Mouse (Mus musculus) ES-Bruce4 (cell line): ENCODE measurements at regions not wholly inside any gene's neighbourhood (a gene's known extent, or its start where the extent isn't known, plus 50 kb on each side); places are given as distances from the start of the nearest gene placed in this dataset.

Experiments used
- H3K27ac ChIP-seq: 2 replicates; pipeline ENCODE4 v1.5.1; 2012; ENCODE audit warnings: low read length, inconsistent platforms; ENCODE audit not compliant: insufficient read depth
- H3K27me3 ChIP-seq: 2 replicates; pipeline ENCODE4 v1.6.1; 2012; ENCODE audit warnings: mild to moderate bottlenecking, low read length, inconsistent platforms; ENCODE audit not compliant: control insufficient read depth, poor library complexity, insufficient read depth, severe bottlenecking
- H3K36me3 ChIP-seq: 2 replicates; pipeline ENCODE4 v1.6.1; 2012; ENCODE audit warnings: inconsistent platforms, mild to moderate bottlenecking, low read length, moderate library complexity; ENCODE audit not compliant: control insufficient read depth, poor library complexity, insufficient read depth, severe bottlenecking
- H3K4me1 ChIP-seq: one replicate; pipeline ENCODE4 v1.8.1; 2011; ENCODE audit warnings: low read length; ENCODE audit not compliant: control insufficient read depth, insufficient read depth
- H3K4me3 ChIP-seq: 2 replicates; pipeline ENCODE4 v1.5.1; 2011; ENCODE audit warnings: low read depth, mild to moderate bottlenecking, low read length
- H3K9ac ChIP-seq: 2 replicates; pipeline ENCODE4 v1.6.1; 2012; ENCODE audit warnings: low read depth, mild to moderate bottlenecking, inconsistent platforms; ENCODE audit not compliant: poor library complexity, severe bottlenecking
- H3K9me3 ChIP-seq: replicated peaks from 2 replicates; pipeline ENCODE4 v1.6.1; 2012; ENCODE audit warnings: mild to moderate bottlenecking, low read length, inconsistent platforms; ENCODE audit not compliant: control insufficient read depth, poor library complexity, insufficient read depth, severe bottlenecking
- CTCF ChIP-seq: IDR thresholded peaks from one replicate; pipeline ENCODE4 v1.8.1; 2011; ENCODE audit warnings: low read depth, low read length
- EP300 ChIP-seq: IDR thresholded peaks from 2 replicates; pipeline ENCODE4 v1.6.1; 2011; ENCODE audit warnings: low read depth, low read length; ENCODE audit not compliant: insufficient read depth
- POLR2A ChIP-seq: IDR thresholded peaks from one replicate; pipeline ENCODE4 v1.8.1; 2011; ENCODE audit warnings: low read length; ENCODE audit not compliant: insufficient read depth

DNA sequence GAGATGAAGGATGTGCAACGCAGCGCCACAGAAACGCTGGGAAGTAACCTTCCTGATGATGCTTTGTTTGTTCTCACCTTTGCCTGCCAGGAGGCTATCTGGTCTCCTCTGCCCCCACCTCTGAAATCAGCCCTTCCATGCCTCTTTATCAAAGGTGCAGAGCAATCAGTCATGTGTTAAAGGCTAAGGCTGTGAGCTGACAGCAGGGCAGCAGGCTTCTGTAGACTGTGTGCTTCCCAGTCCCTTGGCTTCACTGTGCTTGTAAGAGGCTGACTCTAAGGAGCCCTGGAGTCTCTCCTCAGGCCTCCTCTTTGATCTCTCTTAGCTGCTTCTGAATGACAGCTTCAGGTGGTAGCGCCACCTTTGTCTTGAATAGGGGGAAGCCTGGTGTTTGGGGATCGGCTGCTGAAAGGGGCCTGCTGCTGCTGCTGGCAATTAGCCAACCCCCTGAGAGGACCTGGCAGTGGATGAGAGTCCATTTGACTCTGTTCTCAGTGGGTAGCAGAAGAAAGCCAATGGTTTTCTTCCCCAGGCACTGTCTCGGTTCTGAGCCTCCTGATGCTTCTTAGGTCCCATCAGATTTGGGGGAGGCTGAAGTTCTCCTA, 348.7 kb downstream of the Gm9195 start:
- no peaks in the 10 kb centered on the region for H3K36me3 ChIP-seq
- H3K4me3 ChIP-seq: no peak overlapping the region
- no peaks in the 10 kb centered on the region for H3K4me1 ChIP-seq
- no peaks in the 10 kb centered on the region for H3K27me3 ChIP-seq
- TF ChIP-seq EP300 (no peak), POLR2A (no peak), CTCF (no peak)
- H3K27ac ChIP-seq: no peak overlapping the region
- no peak overlapping the region for H3K9ac ChIP-seq
- H3K9me3 ChIP-seq: 0 out of 2 replicates have a peak, but pooled peaks cover 4% of the 10 kb centered on the region

DNA sequence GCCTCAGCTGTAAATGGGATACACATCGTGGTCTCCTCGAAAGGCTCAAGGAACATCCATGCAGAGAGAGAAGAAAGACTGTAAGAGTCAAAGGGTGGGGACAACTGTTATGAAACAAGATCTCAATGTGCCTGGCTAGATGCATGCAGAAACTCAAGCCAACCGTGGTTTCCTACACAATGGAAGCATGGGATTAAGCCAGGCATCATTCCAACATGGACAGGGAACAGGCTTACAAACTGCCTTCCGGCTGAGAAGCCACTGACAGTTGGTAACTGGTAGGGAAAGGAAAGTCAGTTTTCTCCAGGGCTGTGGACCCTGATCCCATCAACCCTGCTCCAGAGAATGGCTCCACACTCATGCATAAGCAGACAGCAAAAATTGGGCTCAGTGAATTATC, 350.5 kb downstream of the Gm9195 start:
- no peak overlapping the region for H3K27ac ChIP-seq
- no peak overlapping the region for H3K4me3 ChIP-seq
- 0 out of 2 replicates have a peak, but pooled peaks cover 4% of the 10 kb centered on the region for H3K9me3 ChIP-seq
- no peak overlapping the region for H3K9ac ChIP-seq
- no peaks in the 10 kb centered on the region for H3K36me3 ChIP-seq
- H3K27me3 ChIP-seq: no peaks in the 10 kb centered on the region
- H3K4me1 ChIP-seq: no peaks in the 10 kb centered on the region
- no peak for TF ChIP-seq POLR2A
- TF ChIP-seq CTCF: no peak
- TF ChIP-seq EP300: no peak

DNA sequence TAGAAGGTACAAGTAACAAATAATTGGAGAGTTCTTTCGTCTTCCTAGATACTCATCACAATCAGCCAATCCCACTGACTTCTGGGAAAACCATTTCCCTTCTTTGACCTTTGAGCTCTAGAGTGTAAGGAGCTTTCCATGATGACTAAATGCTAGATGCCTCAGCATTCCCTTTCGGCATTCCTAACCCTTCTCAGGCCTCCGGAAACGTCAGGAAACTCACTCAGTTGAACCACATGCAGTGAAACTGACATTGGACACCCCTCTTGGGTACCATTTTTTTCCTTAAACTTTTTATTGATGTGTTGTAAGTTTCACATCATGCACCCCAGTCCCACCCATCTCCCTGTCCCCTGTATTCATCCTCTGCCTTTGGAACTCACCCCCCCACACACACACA, 361.5 kb downstream of the Gm9195 start:
- H3K36me3 ChIP-seq: no peaks in the 10 kb centered on the region

DNA sequence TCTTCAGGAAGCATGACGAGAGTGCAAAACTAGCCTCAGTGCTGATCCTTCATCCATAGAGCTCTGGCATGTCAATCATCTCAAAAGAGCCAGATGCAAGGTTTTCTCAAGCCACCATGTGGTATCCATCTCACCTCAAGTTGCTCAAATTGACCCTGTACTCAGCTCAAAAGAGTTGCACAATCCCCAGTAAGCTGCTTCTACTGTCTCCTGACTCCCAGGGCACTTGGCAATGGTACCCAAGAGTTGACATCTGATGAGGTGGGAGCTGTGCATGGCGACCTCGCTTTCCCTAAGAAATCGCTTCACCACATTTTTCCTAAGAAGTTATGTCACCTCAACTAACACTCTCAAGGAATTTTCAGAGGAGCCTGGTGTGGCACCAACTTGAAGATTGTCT, 369.9 kb downstream of the Gm9195 start:
- H3K27me3 ChIP-seq: no peaks in the 10 kb centered on the region
- TF ChIP-seq POLR2A: no peak
- TF ChIP-seq EP300: no peak
- no peak for TF ChIP-seq CTCF
- no peaks in the 10 kb centered on the region for H3K9me3 ChIP-seq

More for the DNA sequence above, 361.5 kb downstream of the Gm9195 start:
- Histone ChIP-seq H3K9me3 (no peaks in the 10 kb centered on the region), H3K27me3 (no peaks in the 10 kb centered on the region), H3K9ac (no peak overlapping the region), H3K27ac (no peak overlapping the region), H3K4me3 (no peak overlapping the region), H3K4me1 (no peaks in the 10 kb centered on the region)
- no peak for TF ChIP-seq POLR2A
- TF ChIP-seq EP300: no peak
- TF ChIP-seq CTCF: no peak

DNA sequence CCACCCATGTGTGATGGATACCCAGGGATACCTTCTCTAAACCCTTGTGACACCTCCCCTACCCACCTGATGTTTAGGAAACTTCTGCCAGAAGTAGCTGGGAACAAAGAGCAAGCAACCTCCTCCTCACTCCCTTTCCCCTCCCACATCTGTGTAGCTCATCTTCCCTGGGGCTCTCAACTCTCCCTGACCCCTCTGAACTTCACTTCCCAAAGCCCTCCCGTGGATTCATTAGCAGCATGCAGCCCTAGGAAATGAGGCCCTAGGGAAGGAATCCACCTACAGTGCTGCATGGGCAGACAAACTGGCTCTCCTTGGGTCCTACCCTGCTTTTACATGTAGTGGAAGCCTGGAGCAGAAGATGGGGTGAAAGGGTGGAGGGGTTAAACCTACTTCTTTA, 370.6 kb downstream of the Gm9195 start:
- Histone ChIP-seq H3K36me3 (no peaks in the 10 kb centered on the region), H3K9ac (no peak overlapping the region), H3K27me3 (no peaks in the 10 kb centered on the region), H3K27ac (no peak overlapping the region), H3K4me1 (no peaks in the 10 kb centered on the region), H3K4me3 (no peak overlapping the region), H3K9me3 (no peaks in the 10 kb centered on the region)
- no peak for TF ChIP-seq POLR2A
- no peak for TF ChIP-seq EP300
- TF ChIP-seq CTCF: no peak

More for the DNA sequence above, 369.9 kb downstream of the Gm9195 start:
- Histone ChIP-seq H3K27ac (no peak overlapping the region), H3K4me1 (no peaks in the 10 kb centered on the region), H3K9ac (no peak overlapping the region), H3K4me3 (no peak overlapping the region), H3K36me3 (no peaks in the 10 kb centered on the region)

DNA sequence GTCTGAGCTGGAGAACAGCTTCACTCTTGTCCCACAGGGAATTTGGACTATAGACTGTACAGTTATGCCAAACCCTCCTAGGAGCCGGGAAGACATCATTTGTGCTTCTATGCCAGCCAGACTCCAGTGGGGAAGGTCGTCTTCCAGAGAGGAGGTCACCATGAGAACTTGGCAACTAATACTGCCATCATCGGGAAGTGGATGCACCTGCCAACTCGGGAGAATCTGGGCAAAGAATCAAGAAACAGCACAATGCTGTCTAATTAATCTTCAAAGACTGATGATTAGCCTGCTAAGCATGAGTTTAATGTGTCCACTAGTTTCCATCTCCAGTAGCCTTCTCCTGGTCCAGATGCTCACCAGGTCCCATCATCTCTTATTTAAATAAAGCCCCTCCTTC, 374.8 kb downstream of the Gm9195 start:
- H3K9ac ChIP-seq: no peak overlapping the region
- no peaks in the 10 kb centered on the region for H3K36me3 ChIP-seq
- H3K4me3 ChIP-seq: no peak overlapping the region
- no peak overlapping the region for H3K27ac ChIP-seq
- no peaks in the 10 kb centered on the region for H3K9me3 ChIP-seq
- no peaks in the 10 kb centered on the region for H3K27me3 ChIP-seq
- TF ChIP-seq EP300 (no peak), POLR2A (no peak), CTCF (no peak)
- H3K4me1 ChIP-seq: no peaks in the 10 kb centered on the region
